Mouse (Mus musculus): ENCODE results near the gene C730034F03Rik.
A peak's percentile ranks its signal among the peaks of the same experiment; 100 is the strongest.

Gene C730034F03Rik

DNA sequence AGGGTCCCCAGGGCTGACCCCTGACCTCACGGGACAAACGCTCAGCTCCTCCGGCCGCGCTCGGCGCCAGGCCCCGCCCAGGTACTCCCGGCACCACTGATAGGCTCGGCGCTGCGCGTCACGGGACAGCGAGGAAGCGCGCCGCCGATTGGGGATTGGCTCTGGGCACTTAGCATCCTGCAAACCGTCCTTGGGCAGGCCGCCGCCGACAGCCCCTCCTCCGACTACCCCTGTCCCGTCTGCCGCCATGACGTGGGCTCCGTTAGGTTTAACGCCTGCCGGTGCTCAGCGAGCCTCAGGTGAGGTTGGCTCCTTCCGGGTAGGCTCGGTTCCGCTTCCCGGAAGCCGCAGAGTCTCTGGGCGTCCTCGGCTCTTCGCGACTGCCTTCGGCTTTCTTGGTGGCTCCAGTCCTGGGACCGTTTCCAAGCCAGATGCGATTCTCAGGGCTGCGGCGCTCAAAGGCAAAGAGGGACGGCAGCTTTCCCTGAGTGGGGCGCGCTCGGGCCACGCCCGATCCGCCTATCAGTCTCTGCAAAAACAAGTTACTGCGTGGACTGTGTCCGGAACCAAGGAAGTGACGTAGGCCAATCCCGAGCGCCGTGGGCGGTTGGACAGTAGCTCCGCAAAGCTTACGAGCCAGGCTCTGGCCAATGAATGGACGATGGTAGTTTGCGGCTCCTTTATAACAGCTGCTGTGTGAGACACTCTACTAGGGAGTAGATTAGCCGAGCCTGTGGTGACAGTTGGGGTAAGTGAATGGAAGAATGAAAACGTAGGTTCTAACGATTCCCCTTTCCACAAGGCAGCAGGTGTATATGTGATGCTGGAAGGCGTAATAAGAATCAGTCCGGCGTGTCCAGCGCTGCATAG is at the start of gene C730034F03Rik, which contains the start of the genes Gm44502 and Chkb:
Gene C730034F03Rik, plus strand, starts transcription at position 238 of the 870 bp plus-strand sequence.
Gene Gm44502, minus strand, starts transcription at position 345 of the 870 bp plus-strand sequence.
Gene Chkb, minus strand, starts transcription at position 557 of the 870 bp plus-strand sequence.
- peak; percentile 93 to 94 for DNase-seq (ENCODE audit: low spot score in 2 of 2)

DNA sequence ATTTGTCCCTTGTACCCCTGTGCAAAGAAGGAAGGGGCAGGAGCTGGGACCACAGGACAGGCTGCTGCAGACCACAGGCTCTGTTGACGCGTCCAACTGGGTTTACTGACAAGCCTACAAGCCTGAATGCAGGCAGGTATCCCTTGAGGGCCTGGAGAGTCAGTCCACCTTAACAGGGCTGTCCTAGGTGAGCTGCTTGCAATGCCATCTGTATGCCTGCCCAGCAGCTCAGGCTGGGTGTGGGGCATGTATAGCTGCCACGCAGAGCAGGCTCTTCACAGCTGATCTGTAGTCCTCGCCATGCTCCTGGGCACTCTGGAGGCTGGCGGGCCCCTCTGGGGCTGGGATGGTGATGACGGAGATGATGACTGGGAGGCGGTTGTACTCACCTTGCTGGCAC is 44.8 kb upstream of the C730034F03Rik start, which contains the start of gene Klhdc7b:
Gene Klhdc7b, plus strand, starts transcription at position 301 of the 400 bp plus-strand sequence.
- DNase-seq (ENCODE audit: low spot score in 2 of 2) = no peak

- DNase-seq (ENCODE audit: low spot score in 2 of 2) = no peak
Observed at GRCm38 (mm10) chr15:89387127-89387526, 42.3 kb upstream of the C730034F03Rik start.

DNA sequence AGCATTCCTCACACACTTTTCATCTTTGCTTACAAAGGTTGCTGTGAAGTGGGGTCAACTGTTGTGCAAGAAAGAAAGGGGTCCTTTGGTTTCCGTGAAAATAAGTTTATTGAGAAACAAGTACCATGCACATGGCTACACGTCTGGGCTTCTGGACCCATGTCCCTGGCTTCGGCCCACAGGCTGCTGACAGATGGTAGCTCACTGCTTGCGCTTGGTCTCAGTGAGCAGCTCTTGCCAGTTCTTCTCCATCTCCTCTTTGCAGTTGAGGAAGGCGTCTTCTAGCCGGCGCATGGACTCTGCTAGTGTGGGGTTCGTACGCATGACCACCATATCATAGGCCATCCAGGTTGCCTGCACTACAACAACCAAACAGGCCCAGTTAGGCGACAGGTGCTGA is 39.3 kb upstream of the C730034F03Rik start:
- DNase-seq (ENCODE audit: low spot score in 2 of 2) = no peak

GRCm38 (mm10) chr15:89396883-89397282 is 32.5 kb upstream of the C730034F03Rik start:
- no peak for DNase-seq (ENCODE audit: low spot score in 2 of 2)

- DNase-seq (ENCODE audit: low spot score in 2 of 2) = no peak
Observed at GRCm38 (mm10) chr15:89398146-89398545, 31.2 kb upstream of the C730034F03Rik start.

DNA sequence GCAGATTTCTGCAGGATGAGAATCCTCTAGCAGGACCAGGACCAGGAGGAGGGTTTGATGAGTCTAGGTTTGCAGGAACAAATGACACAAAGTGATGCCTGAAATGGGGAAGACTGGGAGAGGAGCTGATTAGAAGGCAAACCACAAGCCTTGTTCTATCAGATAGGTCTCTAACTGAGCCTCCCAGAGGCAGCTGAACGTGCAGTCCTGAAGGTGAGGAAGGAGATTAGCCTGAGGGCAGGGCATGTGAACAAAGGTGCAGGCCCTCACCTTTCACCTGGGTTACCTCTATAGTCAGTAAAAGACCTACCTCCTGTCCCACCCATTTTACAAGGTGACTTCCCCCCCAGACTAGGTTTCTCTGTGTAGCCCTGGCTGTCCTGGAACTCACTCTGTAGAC is 29.7 kb upstream of the C730034F03Rik start:
- no peak for DNase-seq (ENCODE audit: low spot score in 2 of 2)

GRCm38 (mm10) chr15:89402471-89402870 is 26.9 kb upstream of the C730034F03Rik start:
- DNase-seq (ENCODE audit: low spot score in 2 of 2) = no peak

- no peak for DNase-seq (ENCODE audit: low spot score in 2 of 2)
Observed at GRCm38 (mm10) chr15:89404831-89405623, 24.4 kb upstream of the C730034F03Rik start.

DNA sequence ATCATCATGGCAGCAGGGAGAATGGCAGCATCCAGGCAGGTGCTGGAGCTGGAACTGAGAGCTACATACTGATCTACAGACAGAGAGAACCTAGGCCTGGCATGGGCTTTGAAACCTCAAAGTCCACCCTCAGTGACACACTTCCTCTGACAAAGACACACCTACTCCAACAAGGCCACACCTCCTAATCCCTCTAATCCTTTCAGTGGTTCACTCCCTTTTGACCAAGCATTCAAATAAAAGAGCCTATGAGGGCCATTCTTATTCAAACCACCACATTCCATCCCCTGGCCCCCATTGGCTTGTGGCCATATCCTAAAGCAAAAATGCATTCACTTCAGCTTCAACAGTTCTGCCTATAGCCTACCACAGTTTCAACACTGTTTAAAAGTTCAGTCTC is 22.7 kb upstream of the C730034F03Rik start:
- no peak for DNase-seq (ENCODE audit: low spot score in 2 of 2)

GRCm38 (mm10) chr15:89410118-89410517 is 19.3 kb upstream of the C730034F03Rik start, which contains the start of gene Syce3:
TSS of gene Syce3 (minus strand) at chr15:89410503.
- no peak for DNase-seq (ENCODE audit: low spot score in 2 of 2)

DNA sequence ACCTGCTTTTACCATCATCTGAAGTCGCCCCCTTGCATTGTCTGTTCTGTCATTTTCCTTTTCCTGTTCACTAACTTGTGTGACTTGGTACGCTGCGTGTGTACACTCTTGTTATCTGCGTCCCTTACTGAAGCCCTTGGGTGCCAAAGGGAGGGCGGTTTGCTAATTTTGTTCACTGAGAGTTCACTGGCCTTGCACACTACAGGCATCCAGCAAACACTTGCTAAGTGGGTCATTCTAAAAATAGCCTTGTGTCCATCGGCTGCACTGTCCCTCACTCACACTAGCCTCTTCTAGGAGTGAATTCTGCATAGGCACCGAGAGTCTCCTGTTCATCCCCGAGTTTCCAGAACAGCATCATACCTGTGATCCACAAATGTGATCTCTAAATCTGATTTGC is 14.1 kb upstream of the C730034F03Rik start:
- no peak for DNase-seq (ENCODE audit: low spot score in 2 of 2)

GRCm38 (mm10) chr15:89421938-89422337 is 7.5 kb upstream of the C730034F03Rik start:
- DNase-seq (ENCODE audit: low spot score in 2 of 2) = no peak

- no peak for DNase-seq (ENCODE audit: low spot score in 2 of 2)
Observed at GRCm38 (mm10) chr15:89424621-89425020, 4.8 kb upstream of the C730034F03Rik start.

DNA sequence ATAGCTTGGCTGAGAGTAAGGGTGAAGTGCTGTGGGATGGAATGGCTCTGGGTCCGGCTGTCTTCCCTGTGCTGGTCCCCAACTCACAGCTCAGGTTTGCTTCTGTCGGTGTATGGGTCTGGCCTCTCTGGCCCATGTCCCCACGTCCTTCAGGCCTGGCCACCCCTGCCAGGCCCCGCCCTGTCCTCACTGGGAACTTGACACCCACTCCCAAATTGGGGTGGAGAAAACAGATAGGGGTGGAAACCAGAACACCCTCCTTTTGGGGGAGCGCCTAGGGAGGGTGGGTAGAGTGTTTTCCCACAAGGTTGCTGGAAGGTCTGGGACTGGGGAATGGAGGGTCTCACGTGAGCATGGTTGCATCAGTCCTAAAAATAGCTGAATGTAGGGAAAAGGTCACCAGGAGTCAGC is 3.7 kb upstream of the C730034F03Rik start, which contains the start of gene Cpt1b:
Gene Cpt1b, minus strand, starts transcription at position 153 of the 411 bp plus-strand sequence.
- DNase-seq (ENCODE audit: low spot score in 2 of 2) = no peak

DNA sequence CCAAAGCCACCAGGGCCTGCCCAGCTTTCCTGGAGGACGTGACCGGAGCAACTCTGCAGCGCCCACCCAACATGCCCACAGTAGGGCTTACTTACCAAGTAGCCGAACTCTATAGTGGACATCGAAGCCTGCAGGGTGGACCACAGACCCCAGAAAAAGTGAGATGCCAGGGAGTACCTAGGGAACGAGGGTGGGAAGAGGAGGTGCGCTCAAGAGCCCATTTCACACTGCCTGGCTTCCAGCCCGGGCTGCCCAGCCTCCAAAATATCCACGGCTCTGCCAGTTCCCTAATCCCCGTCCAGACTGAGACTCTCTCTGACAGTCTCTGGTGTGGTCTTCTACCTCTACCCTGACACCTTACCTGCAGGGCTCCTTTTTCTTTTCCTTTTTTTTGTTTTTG is 2.7 kb upstream of the C730034F03Rik start:
- no peak for DNase-seq (ENCODE audit: low spot score in 2 of 2)

DNA sequence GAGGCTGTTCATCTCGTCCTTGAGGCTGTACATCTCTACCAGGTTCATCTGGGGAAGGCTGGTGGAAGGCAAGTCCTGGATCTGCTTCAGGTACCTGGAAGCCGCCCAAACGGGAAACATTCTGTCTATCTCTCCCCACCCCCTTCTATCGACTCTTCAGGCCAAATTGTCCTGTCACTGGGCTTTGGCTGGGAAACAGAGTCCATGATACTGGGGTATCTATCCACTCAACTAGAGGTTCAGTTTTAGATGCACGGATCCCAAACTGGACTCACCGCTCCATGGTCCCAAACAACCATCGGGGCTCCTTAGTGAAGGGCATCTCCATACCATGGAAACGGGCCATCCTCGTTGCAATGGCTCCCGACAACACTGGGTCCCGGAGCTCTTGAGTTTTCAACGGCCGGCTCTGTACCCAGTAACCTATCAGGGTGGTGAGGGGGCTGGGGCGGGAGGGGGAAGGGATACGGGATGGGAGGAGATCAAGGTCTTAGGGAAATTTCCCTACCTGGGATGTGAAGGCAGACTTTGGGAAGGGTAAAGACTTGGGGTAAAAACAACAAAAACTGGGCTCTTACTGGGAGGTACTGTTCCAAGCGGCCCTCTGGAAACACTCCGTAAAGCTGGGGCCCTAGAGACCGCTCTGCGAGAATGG is 1.1 kb upstream of the C730034F03Rik start:
- no peak for DNase-seq (ENCODE audit: low spot score in 2 of 2)

DNA sequence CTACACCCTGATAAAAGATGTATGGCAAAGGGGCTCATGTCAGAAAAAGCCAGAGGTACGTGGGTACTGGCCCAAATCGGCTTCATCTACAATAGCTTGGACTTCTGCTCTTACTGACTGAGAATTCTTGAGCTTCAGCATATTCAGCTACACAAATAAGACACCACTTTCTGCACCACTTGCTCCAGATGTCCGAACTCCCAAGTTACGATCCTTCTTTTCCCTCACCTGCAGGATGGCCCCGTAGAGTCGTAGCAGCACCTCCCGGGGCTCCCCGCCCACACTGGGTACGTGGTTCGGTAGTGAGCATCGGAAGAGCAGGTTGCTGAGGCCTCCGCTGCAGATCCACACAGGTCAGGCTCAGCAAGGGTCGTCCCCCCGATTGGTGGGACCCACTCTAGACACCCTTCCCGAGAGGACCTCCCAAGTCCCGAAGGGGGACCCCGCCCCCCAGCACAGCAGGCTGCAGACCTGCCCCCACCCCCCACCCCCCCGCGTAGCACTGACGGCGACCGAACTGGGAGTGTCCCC is 503 bp upstream of the C730034F03Rik start:
- peak in 1 of 2 experiments; percentile 11 for DNase-seq (ENCODE audit: low spot score in 2 of 2)

GRCm38 (mm10) chr15:89430341-89430740 is 952 bp downstream of the C730034F03Rik start:
- DNase-seq (ENCODE audit: low spot score in 2 of 2) = peak in 1 of 2 experiments; percentile 26

DNA sequence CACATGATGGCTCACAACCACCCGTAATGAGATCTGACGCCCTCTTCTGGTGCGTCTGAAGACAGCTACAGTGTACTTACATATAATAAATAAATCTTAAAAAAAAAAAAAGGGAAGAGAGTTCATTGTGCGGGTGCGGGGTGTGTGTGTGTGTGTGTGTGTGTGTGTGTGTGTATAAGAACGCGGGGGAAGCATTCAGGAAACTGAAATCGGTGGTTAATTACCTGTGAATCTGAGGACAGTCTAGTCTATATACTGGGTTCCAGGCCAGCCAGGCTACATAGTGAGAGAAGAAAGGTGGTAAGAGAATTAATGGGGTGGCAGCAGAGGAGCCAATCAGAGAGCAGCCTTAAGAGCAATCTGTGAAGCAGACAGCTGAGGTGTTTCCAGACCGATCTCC is 1.4 kb downstream of the C730034F03Rik start:
- peak in 1 of 2 experiments; percentile 17 for DNase-seq (ENCODE audit: low spot score in 2 of 2)

DNA sequence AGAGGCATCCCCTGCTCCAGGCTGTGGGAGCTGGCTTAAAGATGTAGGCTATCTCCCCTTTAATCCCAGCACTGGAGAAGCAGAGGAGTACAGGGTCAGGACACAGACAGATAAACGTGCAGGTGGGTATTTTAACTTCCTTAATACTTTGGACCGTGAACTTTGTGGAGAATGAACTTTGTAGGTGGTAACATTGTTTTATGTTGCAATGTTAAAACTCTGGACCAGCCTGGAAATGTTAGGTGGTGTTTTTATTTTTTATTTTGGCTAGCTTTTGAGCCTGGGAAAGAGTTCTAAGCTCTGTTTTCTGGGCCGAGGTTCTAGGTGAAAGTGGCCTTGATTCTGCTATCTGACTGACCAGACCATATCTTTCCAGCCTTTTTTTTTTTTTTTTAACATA is 1.9 kb downstream of the C730034F03Rik start:
- DNase-seq (ENCODE audit: low spot score in 2 of 2) = no peak

All from natural killer cell, adult 2 months (primary cell).